Mouse (Mus musculus): Measurements from ENCODE around the gene Rnf213.

Rnf213 gene

GRCm38 (mm10) chr11:119435880-119436872, 43.3 kb downstream of the Rnf213 start:
- no peak for DNase-seq (ENCODE audit: low spot score)

GRCm38 (mm10) chr11:119438776-119439175, 45.9 kb downstream of the Rnf213 start:
- DNase-seq (ENCODE audit: low spot score): no peak

- DNase-seq (ENCODE audit: low spot score): no peak
Observed at GRCm38 (mm10) chr11:119442199-119442598, 49.3 kb downstream of the Rnf213 start.

GRCm38 (mm10) chr11:119443442-119443841, 50.5 kb downstream of the Rnf213 start:
- DNase-seq (ENCODE audit: low spot score): no peak

GRCm38 (mm10) chr11:119456097-119456496, 63.2 kb downstream of the Rnf213 start:
- DNase-seq (ENCODE audit: low spot score): no peak

GRCm38 (mm10) chr11:119477876-119478275, 85.0 kb downstream of the Rnf213 start:
- no peak for DNase-seq (ENCODE audit: low spot score)

- DNase-seq (ENCODE audit: low spot score): peak; percentile 98
Observed at GRCm38 (mm10) chr11:119490861-119491689, 98.2 kb downstream of the Rnf213 start, which contains the start of gene Endov. Gene Endov (plus strand): TSS chr11:119491347.

GRCm38 (mm10) chr11:119491690-119492087, 98.8 kb downstream of the Rnf213 start:
- no peak for DNase-seq (ENCODE audit: low spot score)

- no peak for DNase-seq (ENCODE audit: low spot score)
Observed at GRCm38 (mm10) chr11:119492830-119493229, 99.9 kb downstream of the Rnf213 start.

- no peak for DNase-seq (ENCODE audit: low spot score)
Observed at GRCm38 (mm10) chr11:119493516-119493915, 100.6 kb downstream of the Rnf213 start.

- DNase-seq (ENCODE audit: low spot score): no peak
Observed at GRCm38 (mm10) chr11:119496147-119496546, 103.2 kb downstream of the Rnf213 start.

- no peak for DNase-seq (ENCODE audit: low spot score)
Observed at GRCm38 (mm10) chr11:119497451-119497850, 104.6 kb downstream of the Rnf213 start.

- no peak for DNase-seq (ENCODE audit: low spot score)
Observed at GRCm38 (mm10) chr11:119499297-119499696, 106.4 kb downstream of the Rnf213 start.

- DNase-seq (ENCODE audit: low spot score): no peak
Observed at GRCm38 (mm10) chr11:119500011-119500410, 107.1 kb downstream of the Rnf213 start.

GRCm38 (mm10) chr11:119503675-119504074, 110.8 kb downstream of the Rnf213 start:
- DNase-seq (ENCODE audit: low spot score): peak; percentile 70

GRCm38 (mm10) chr11:119506386-119506785, 113.5 kb downstream of the Rnf213 start:
- no peak for DNase-seq (ENCODE audit: low spot score)

GRCm38 (mm10) chr11:119507772-119508171, 114.9 kb downstream of the Rnf213 start:
- DNase-seq (ENCODE audit: low spot score): no peak

GRCm38 (mm10) chr11:119509165-119509776, 116.4 kb downstream of the Rnf213 start:
- no peak for DNase-seq (ENCODE audit: low spot score)

GRCm38 (mm10) chr11:119513038-119513659, 120.2 kb downstream of the Rnf213 start:
- DNase-seq (ENCODE audit: low spot score): no peak

- no peak for DNase-seq (ENCODE audit: low spot score)
Observed at GRCm38 (mm10) chr11:119514108-119514860, 121.4 kb downstream of the Rnf213 start.
